Mouse (Mus musculus) hindbrain, embryonic 12.5 days (tissue): ENCODE data around the gene Ttc9. TPM values are rescaled to one million over a fixed set of nuclear protein-coding genes. Genes with fewer than 3 reads are reported as not detected.

Experiments
- ATAC-seq: fragments of 200-750 bp; cut with Nextera tagmentation; 2 replicates; pipeline ENCODE4 v1.8.0; 2017; ENCODE audit warnings: moderate TSS enrichment; ENCODE audit not compliant: low FRiP score
- H3K27ac ChIP-seq: fragments of 300-500 bp; sonication (generic); 2 replicates; pipeline ENCODE4 v1.5.1; 2016; ENCODE audit warnings: mild to moderate bottlenecking
- H3K27me3 ChIP-seq: fragments of 300-500 bp; sonication (generic); 2 replicates; pipeline ENCODE4 v1.6.1; 2016; ENCODE audit warnings: mild to moderate bottlenecking
- H3K36me3 ChIP-seq: fragments of 300-500 bp; sonication (generic); 2 replicates; pipeline ENCODE4 v1.6.1; 2016; ENCODE audit warnings: mild to moderate bottlenecking
- H3K4me1 ChIP-seq: fragments of 300-500 bp; sonication (generic); 2 replicates; pipeline ENCODE4 v1.6.1; 2016
- H3K4me2 ChIP-seq: fragments of 300-500 bp; sonication (generic); replicated peaks from 2 replicates; pipeline ENCODE4 v1.6.1; 2016; ENCODE audit warnings: mild to moderate bottlenecking
- H3K4me3 ChIP-seq: fragments of 300-500 bp; sonication (generic); 2 replicates; pipeline ENCODE4 v1.5.1; 2016; ENCODE audit warnings: mild to moderate bottlenecking
- H3K9ac ChIP-seq: fragments of 300-500 bp; sonication (generic); 2 replicates; pipeline ENCODE4 v1.6.1; 2016; ENCODE audit warnings: mild to moderate bottlenecking, moderate library complexity
- H3K9me3 ChIP-seq: fragments of 300-500 bp; sonication (generic); replicated peaks from 2 replicates; pipeline ENCODE4 v1.6.1; 2016; ENCODE audit warnings: mild to moderate bottlenecking
- WGBS: fragments of 180-500 bp; shearing (Covaris S2); methylation state at CpG from one replicate; pipeline ENCODE4 v1.1.7; 2016; 5-methylcytosine and 5-hydroxymethylcytosine counted together
- polyA plus RNA-seq: library from polyadenylated mRNA; unstranded; fragments of >200 nt; fragmentation: Nextera tagmentation; extraction: Ambion mirVana; gene quantifications from 2 replicates; pipeline ENCODE4 v1.2.1, GENCODE M21; 2016

Gene Ttc9
- polyA plus RNA-seq, 1 experiment from 2014 or later, result 5.5 TPM

DNA sequence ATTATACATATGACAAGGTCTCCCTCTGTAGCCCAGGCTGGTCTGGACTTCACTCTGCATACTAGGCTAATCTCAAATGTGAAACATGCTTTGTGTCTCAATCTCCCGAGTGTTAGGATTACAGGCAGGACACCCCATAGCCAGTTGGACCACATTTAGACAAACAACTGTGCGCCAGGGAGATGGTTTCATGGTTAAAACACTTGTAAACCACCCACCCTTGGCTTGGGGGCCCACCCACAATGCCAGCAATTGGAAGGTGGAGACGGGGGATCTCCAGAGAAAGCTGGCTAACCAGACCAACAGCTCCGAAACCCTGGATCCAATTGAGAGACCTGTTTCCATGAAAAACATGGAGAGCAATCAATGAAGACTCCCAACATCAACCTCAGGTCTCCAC, 3.0 kb upstream of the Ttc9 start:
- ATAC-seq, result no peak
- no peaks in the 10 kb centered on the region for H3K9me3 ChIP-seq
- no peaks in the 10 kb centered on the region for H3K36me3 ChIP-seq
- no peak overlapping the region for H3K9ac ChIP-seq
- peaks cover 13% of the 10 kb centered on the region for H3K4me1 ChIP-seq
- no peak overlapping the region for H3K4me2 ChIP-seq
- no peak overlapping the region for H3K27ac ChIP-seq
- WGBS, result 85% methylated on average over 4 of the region's 4 CpGs
- peaks cover 35% of the 10 kb centered on the region for H3K27me3 ChIP-seq
- no peak overlapping the region for H3K4me3 ChIP-seq

DNA sequence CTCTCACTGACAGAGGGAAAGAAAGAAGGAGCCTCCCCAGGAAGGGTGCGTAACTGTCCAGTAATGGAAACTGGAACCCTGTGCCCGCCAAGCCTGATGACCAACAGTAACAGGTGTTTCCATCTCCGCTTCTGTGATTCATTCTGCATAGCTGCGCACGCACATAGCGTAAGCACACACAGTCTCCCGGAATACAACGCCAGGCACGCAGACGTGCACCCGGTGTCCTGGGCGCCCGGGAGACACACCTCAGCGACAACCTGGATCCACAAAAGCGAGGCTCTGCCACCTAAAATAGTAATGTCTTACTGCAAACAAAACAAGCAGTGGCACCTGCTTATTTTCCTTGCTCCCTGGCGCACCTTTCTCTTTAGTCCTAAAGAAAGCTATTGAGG, 532 bp upstream of the Ttc9 start:
- Histone ChIP-seq H3K4me2 (peak overlapping the region; percentile 68), H3K9ac (peak overlapping the region; percentile 78), H3K4me1 (peaks cover 16% of the 10 kb centered on the region), H3K36me3 (no peaks in the 10 kb centered on the region), H3K9me3 (no peaks in the 10 kb centered on the region), H3K27me3 (peaks cover 37% of the 10 kb centered on the region), H3K4me3 (peak overlapping the region; percentile 66), H3K27ac (peak overlapping the region; percentile 89)
- ATAC-seq, result peak; percentile 81
- under 1% methylated on average over 16 of the region's 16 CpGs for WGBS

DNA sequence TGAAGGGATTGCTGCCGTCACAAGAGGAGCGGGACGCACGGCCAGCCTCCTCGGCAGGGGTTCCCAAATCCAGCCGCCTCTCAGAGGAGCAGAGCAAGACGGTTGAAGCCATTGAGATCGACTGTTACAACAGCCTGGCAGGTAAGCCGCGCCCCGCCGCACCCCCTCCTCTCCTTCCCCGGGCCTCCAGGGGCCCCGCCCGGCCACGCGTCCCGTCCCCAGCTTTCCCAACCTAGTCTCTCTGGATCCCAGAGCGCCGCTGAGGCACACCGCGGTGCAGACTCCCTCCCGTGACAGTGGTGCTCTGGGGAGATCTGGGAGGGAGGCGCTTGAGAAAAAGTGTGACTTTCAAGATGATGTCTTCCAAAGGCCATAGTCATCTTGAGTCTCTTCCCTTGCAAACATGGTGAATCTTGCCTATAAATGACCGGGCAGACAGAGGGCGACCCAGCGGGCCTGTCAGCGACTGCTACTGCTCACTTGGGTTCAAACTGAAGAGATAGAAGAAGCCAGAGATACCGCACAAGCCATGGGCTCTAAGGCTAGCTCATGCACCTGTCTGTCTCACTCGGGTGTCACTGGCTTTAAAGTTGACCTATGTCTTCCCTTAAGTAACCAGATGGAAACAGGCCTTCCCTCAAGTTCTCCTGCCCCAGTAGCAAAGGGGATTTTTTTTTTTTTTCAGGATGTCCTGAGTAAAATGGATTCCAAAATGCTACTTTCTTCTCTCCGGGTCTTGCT, 782 bp downstream of the Ttc9 start:
- Histone ChIP-seq H3K9me3 (no peaks in the 10 kb centered on the region), H3K4me1 (peaks cover 16% of the 10 kb centered on the region), H3K9ac (peak overlapping the region; percentile 78), H3K4me2 (peak overlapping the region; percentile 68), H3K27me3 (peaks cover 37% of the 10 kb centered on the region), H3K36me3 (no peaks in the 10 kb centered on the region), H3K27ac (peak overlapping the region; percentile 89), H3K4me3 (peak overlapping the region; percentile 66)
- peak; percentile 44 for ATAC-seq
- WGBS, result 1% methylated on average over 27 of the region's 31 CpGs

DNA sequence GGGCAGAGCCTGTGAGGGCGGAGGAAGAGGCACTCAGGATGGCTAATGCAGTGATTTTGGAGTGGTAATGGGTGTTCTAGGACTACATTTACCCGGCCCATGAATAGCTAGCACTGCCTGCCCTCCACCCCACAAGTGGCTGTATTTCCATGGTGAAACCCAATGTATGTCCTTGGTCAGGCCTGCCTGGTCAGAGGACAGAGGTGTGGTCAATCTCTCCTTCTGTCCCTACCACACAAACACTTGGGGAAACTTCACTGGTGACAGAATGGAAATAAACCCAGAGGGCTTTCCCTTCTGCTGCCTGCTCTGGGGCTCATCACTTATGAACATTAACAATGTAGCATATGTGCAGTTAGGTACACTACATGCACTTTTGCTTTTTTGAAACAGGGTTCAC, 2.2 kb downstream of the Ttc9 start:
- H3K4me2 ChIP-seq, result peak overlapping the region; percentile 68; the same call in 1 of the 2 replicates
- H3K4me1 ChIP-seq, result peaks cover 16% of the 10 kb centered on the region
- H3K27ac ChIP-seq, result no peak overlapping the region
- H3K27me3 ChIP-seq, result peaks cover 34% of the 10 kb centered on the region
- no peak for ATAC-seq
- H3K4me3 ChIP-seq, result no peak overlapping the region
- WGBS, result 69% methylated on average over 2 of the region's 2 CpGs
- no peaks in the 10 kb centered on the region for H3K9me3 ChIP-seq
- H3K9ac ChIP-seq, result no peak overlapping the region
- no peaks in the 10 kb centered on the region for H3K36me3 ChIP-seq

DNA sequence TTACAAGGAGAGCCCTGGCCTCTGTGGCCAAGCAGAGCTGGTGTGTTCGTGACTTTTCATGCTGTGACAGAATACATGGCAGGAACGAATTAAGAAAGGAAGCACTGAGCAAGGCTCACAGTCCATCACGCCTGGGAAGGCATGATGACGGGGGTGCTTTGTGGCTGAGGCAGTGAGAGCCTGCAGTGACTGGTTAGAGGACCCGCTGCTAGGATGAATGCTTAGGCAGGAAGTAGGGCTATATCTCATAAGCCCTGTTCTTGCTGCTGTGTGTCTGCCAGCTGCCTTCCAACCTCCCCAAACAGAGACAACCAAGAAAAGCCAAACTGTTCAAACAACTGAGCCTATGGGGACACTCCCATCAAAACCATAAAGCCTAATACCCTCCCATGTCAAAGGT, 9.6 kb downstream of the Ttc9 start:
- no peaks in the 10 kb centered on the region for H3K36me3 ChIP-seq
- H3K4me2 ChIP-seq, result no peak overlapping the region
- H3K27me3 ChIP-seq, result no peaks in the 10 kb centered on the region; the same call in 1 of the 2 replicates
- no peaks in the 10 kb centered on the region for H3K9me3 ChIP-seq
- H3K4me3 ChIP-seq, result no peak overlapping the region
- no peak overlapping the region for H3K9ac ChIP-seq
- ATAC-seq, result no peak
- H3K27ac ChIP-seq, result no peak overlapping the region
- H3K4me1 ChIP-seq, result peaks cover 8% of the 10 kb centered on the region
- WGBS, result 63% methylated on average over 5 of the region's 5 CpGs

- no peaks in the 10 kb centered on the region; the same call in 1 of the 2 replicates for H3K27me3 ChIP-seq
- no peaks in the 10 kb centered on the region for H3K9me3 ChIP-seq
- 25% methylated on average over 11 of the region's 11 CpGs for WGBS
- no peak overlapping the region for H3K27ac ChIP-seq
- peak; percentile 43; the same call in 1 of the 2 replicates for ATAC-seq
- H3K4me1 ChIP-seq, result peaks cover 8% of the 10 kb centered on the region
- no peak overlapping the region for H3K4me3 ChIP-seq
- H3K9ac ChIP-seq, result no peak overlapping the region
- H3K4me2 ChIP-seq, result no peak overlapping the region
- no peaks in the 10 kb centered on the region for H3K36me3 ChIP-seq
Measured at GRCm38 (mm10) chr12:81642361-81643082, 11.5 kb downstream of the Ttc9 start.

DNA sequence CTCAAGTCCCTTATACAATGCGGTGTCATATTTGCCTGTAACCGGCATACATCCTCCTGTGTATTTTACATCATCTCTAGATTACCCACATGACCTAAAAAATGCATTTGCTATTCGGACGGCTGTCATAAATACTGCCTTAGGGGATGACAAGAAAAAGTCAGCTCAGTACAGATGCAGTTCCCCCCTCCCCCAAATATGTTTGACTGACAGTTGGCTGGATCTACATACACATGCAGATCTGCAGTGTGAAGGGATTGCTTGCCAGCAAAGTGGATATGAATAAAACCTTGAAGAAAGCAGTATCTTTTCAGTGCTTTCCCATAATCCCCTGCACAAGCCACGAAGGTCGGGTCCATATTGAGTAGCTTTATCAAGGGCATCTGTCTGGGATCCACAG, 15.8 kb downstream of the Ttc9 start:
- Histone ChIP-seq H3K4me1 (peaks cover 8% of the 10 kb centered on the region), H3K9me3 (no peaks in the 10 kb centered on the region), H3K36me3 (no peaks in the 10 kb centered on the region), H3K4me2 (no peak overlapping the region), H3K4me3 (no peak overlapping the region), H3K27ac (no peak overlapping the region), H3K27me3 (no peaks in the 10 kb centered on the region; the same call in 1 of the 2 replicates), H3K9ac (no peak overlapping the region)
- no peak for ATAC-seq
- 86% methylated on average over 6 of the region's 6 CpGs for WGBS

- Histone ChIP-seq H3K4me3 (no peak overlapping the region), H3K27me3 (no peaks in the 10 kb centered on the region), H3K4me2 (no peak overlapping the region), H3K9ac (no peak overlapping the region), H3K36me3 (no peaks in the 10 kb centered on the region), H3K9me3 (no peaks in the 10 kb centered on the region), H3K27ac (no peak overlapping the region), H3K4me1 (no peaks in the 10 kb centered on the region)
- no peak for ATAC-seq
- WGBS, result 91% methylated on average over 8 of the region's 8 CpGs
Measured at GRCm38 (mm10) chr12:81653344-81653743, 22.3 kb downstream of the Ttc9 start.

DNA sequence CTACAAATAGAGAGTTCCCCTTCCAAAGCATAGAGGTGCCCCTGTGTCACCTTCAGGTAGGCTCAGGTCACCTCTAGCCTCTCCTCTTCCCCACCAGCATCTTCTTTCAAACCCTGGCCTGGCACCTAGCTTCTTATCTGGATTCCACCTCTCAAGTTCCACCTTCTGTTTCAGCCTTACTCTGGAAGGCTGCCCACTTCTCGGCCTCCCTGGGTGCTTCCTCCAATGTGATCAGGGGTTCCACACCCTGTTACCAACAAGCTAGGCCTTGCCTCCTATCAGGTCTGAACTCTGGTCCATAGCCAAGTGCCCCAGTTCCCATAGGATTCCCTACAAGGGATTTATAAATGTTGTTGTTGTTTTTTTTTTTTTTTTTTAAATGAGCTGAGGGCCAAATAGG, 26.3 kb downstream of the Ttc9 start:
- no peaks in the 10 kb centered on the region for H3K27me3 ChIP-seq

DNA sequence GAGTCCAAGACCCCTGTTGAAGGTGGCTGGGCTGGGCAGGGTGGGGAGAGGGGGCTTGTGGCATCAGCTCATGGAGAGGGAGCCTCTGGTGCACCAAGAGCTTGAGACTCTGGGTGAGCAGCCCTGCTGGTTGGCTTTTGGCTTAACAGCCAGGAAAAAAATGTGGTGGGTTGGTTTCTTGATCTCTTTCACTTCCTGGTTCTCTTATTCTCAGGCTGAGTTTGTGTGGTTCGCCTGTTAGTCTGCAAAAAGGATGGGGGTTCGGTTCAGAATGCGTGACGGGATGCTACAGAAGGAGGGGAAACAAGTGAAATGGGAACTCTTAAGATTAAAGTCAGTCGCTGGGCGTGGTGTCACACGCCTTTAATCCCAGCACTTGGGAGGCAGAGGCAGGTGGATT, 27.0 kb downstream of the Ttc9 start:
- Histone ChIP-seq H3K4me2 (no peak overlapping the region), H3K27me3 (no peaks in the 10 kb centered on the region), H3K4me1 (no peaks in the 10 kb centered on the region), H3K27ac (no peak overlapping the region), H3K4me3 (no peak overlapping the region), H3K36me3 (no peaks in the 10 kb centered on the region; the same call in 1 of the 2 replicates), H3K9ac (no peak overlapping the region), H3K9me3 (no peaks in the 10 kb centered on the region)
- 91% methylated on average over 7 of the region's 7 CpGs for WGBS
- ATAC-seq, result no peak

More for the DNA sequence above, 26.3 kb downstream of the Ttc9 start:
- Histone ChIP-seq H3K9me3 (no peaks in the 10 kb centered on the region), H3K4me3 (no peak overlapping the region), H3K4me2 (no peak overlapping the region), H3K36me3 (no peaks in the 10 kb centered on the region; the same call in 1 of the 2 replicates), H3K27ac (no peak overlapping the region), H3K4me1 (no peaks in the 10 kb centered on the region), H3K9ac (no peak overlapping the region)
- WGBS, result 80% methylated on average over 1 of the region's 1 CpGs
- ATAC-seq, result no peak

DNA sequence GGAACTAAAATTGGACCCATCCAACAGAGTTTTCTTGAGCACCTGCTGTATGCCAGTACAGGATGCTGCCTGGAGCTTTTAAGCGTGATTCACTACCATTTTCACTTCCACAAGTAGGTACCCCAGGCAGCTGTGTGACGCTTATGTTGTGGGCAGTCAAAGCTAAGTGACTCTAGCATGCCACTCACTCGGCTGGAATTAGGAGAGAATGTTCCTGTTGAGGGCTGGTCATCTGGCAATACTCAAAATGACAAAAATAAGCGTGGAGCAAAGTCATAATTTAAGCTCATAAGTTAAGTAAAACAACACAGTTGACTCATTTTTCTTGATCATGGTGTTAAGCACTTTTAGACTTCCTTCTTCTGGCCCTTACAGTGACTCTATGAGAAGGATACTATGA, 31.0 kb downstream of the Ttc9 start:
- H3K27me3 ChIP-seq, result no peaks in the 10 kb centered on the region
- ATAC-seq, result no peak
- no peak overlapping the region for H3K4me3 ChIP-seq
- no peak overlapping the region for H3K9ac ChIP-seq
- no peak overlapping the region for H3K27ac ChIP-seq
- no peak overlapping the region for H3K4me2 ChIP-seq
- peaks cover 5% of the 10 kb centered on the region; the same call in 1 of the 2 replicates for H3K36me3 ChIP-seq
- peaks cover 4% of the 10 kb centered on the region; the same call in 1 of the 2 replicates for H3K4me1 ChIP-seq
- 89% methylated on average over 4 of the region's 4 CpGs for WGBS
- H3K9me3 ChIP-seq, result no peaks in the 10 kb centered on the region

DNA sequence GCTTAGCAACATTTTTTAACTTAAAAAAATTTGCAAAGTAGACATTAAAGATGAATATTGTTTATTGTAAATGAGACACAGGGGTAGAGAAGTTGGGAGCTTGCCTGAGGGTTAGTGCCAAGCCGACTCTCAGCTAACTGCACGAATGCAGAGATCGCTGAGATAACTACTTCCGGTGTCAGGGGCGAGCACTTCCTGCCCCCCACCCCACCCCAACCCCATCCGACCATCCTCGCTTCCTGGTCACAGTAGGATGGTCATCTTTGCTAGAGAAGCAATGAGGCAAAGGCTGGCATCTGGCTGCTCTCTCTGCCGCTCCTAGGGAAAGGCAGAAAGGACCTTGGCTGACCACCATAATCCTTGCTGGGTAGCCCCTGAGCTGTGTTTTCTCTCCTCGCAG, 32.1 kb downstream of the Ttc9 start:
- H3K27me3 ChIP-seq, result no peaks in the 10 kb centered on the region
- peaks cover 4% of the 10 kb centered on the region; the same call in 1 of the 2 replicates for H3K4me1 ChIP-seq
- no peak overlapping the region for H3K4me3 ChIP-seq
- WGBS, result 89% methylated on average over 9 of the region's 9 CpGs
- no peaks in the 10 kb centered on the region for H3K9me3 ChIP-seq
- H3K36me3 ChIP-seq, result peaks cover 5% of the 10 kb centered on the region; the same call in 1 of the 2 replicates
- no peak overlapping the region for H3K4me2 ChIP-seq
- ATAC-seq, result no peak
- H3K27ac ChIP-seq, result no peak overlapping the region
- H3K9ac ChIP-seq, result no peak overlapping the region
